Mouse (Mus musculus): ENCODE results near the gene Jpt1. TPM values are rescaled to one million over a fixed set of nuclear protein-coding genes. Genes with fewer than 3 reads are reported as not detected.

Jpt1 gene
- polyA plus RNA-seq, 1 experiment from 2014 or later, result 538 TPM

DNA sequence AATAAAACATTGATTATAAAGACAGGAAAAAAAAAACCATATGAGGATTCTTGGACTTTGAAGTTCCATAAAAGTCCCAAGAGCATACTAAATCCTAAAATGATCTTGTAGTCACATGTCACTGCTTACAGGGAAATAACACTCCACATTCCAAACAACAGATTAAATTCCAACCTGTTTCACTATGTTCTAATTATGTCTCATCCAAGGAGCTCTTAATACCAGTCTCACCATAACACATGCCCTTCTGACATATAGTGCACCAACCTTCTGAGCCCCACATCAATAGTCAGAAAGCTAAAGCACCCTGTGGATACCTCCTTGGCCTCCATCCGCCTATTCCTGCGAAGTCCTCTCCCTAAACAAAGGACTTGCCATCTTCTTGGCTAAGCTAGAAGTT is 6.0 kb upstream of the Jpt1 start:
- peak overlapping the region; percentile 72 to 82 for H3K27ac ChIP-seq (replicated peaks in 1 of 2; ENCODE audit: control insufficient read depth in 1 of 2, insufficient read depth in 1 of 2, low read depth in 2 of 2, low read length in 2 of 2)
- no peaks in the 10 kb centered on the region for H3K27me3 ChIP-seq (ENCODE audit: control insufficient read depth, insufficient read depth, low read length)
- peak overlapping the region; percentile 44; the same call in 1 of the 2 replicates for H3K9ac ChIP-seq (ENCODE audit: low read length)
- peaks cover 28% of the 10 kb centered on the region for H3K36me3 ChIP-seq (ENCODE audit: control insufficient read depth, insufficient read depth, low read length)
- H3K4me1 ChIP-seq (ENCODE audit: control insufficient read depth in 2 of 2, insufficient read depth in 2 of 2, low read length in 2 of 2), result peaks cover 10 to 17% of the 10 kb centered on the region in 2 experiments
- no peak; the same call in 1 of the 2 replicates for ATAC-seq (ENCODE audit: insufficient number of reproducible peaks, insufficient read depth, low FRiP score, low read depth)
- H3K9me3 ChIP-seq (ENCODE audit: control insufficient read depth, low read length), result no peaks in the 10 kb centered on the region
- peak overlapping the region; percentile 38 for H3K4me2 ChIP-seq (ENCODE audit: low read length)
- WGBS, result 40% methylated on average over 2 of the region's 2 CpGs
- H3K4me3 ChIP-seq (ENCODE audit: control insufficient read depth in 1 of 2, insufficient read depth in 1 of 2, low read depth in 1 of 2, low read length in 2 of 2), result no peak overlapping the region

DNA sequence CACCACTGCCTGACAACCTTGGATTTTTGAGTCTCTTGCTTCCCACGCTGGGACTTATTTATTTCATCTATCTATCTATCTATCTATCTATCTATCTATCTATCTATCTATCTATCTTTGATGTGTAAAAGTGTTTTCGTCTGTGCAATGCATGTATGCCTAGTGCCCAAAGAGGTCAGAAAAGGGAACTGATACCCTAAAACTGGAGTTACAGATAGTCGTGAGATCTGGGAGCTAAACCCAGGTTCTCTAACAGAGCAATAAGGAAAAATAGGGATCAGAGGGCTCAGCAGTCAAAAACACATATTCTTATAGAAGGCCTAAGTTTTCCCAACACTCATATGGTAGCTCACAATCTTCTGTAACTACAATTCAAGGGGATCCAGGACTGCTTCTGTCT is 5.4 kb upstream of the Jpt1 start:
- Histone ChIP-seq H3K36me3 (ENCODE audit: control insufficient read depth, insufficient read depth, low read length) (peaks cover 22% of the 10 kb centered on the region), H3K4me2 (ENCODE audit: low read length) (no peak overlapping the region), H3K27ac (replicated peaks in 1 of 2; ENCODE audit: control insufficient read depth in 1 of 2, insufficient read depth in 1 of 2, low read depth in 2 of 2, low read length in 2 of 2) (peak overlapping the region; percentile 27 to 67; a peak in 2 of 4 replicates), H3K9me3 (ENCODE audit: control insufficient read depth, low read length) (no peaks in the 10 kb centered on the region), H3K9ac (ENCODE audit: low read length) (no peak overlapping the region), H3K27me3 (ENCODE audit: control insufficient read depth, insufficient read depth, low read length) (no peaks in the 10 kb centered on the region), H3K4me3 (ENCODE audit: control insufficient read depth in 1 of 2, insufficient read depth in 1 of 2, low read depth in 1 of 2, low read length in 2 of 2) (no peak overlapping the region), H3K4me1 (ENCODE audit: control insufficient read depth in 2 of 2, insufficient read depth in 2 of 2, low read length in 2 of 2) (peaks cover 10 to 20% of the 10 kb centered on the region in 2 experiments)
- ATAC-seq (ENCODE audit: insufficient number of reproducible peaks, insufficient read depth, low FRiP score, low read depth), result no peak
- WGBS, result 71% methylated on average over 3 of the region's 3 CpGs

DNA sequence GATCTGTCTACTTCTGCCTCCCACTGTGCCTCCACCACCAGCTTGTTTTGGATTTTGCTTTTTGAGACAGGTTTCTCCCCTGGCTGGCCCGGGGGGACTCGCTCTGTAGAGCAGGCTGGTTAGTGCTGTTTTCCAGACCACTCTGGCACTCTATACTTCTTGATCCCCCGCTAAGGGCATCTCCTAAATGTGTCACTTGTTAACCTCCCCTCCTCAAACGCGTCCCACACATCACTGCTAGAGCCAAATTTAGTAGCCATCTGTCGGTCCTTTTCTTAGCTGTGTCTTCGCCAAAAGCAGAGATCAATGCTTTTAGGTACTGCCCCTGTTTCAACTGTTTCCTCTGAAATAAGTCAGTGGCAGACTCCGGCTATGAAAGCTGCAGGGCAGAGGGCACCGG is 4.5 kb upstream of the Jpt1 start:
- no peak overlapping the region for H3K9ac ChIP-seq (ENCODE audit: low read length)
- H3K9me3 ChIP-seq (ENCODE audit: control insufficient read depth, low read length), result no peaks in the 10 kb centered on the region
- H3K27ac ChIP-seq (replicated peaks in 1 of 2; ENCODE audit: control insufficient read depth in 1 of 2, insufficient read depth in 1 of 2, low read depth in 2 of 2, low read length in 2 of 2), result peak overlapping the region in 1 of 2 experiments; percentile 50; a peak in 2 of 4 replicates
- H3K4me3 ChIP-seq (ENCODE audit: control insufficient read depth in 1 of 2, insufficient read depth in 1 of 2, low read depth in 1 of 2, low read length in 2 of 2), result no peak overlapping the region
- peaks cover 10 to 20% of the 10 kb centered on the region in 2 experiments for H3K4me1 ChIP-seq (ENCODE audit: control insufficient read depth in 2 of 2, insufficient read depth in 2 of 2, low read length in 2 of 2)
- H3K4me2 ChIP-seq (ENCODE audit: low read length), result no peak overlapping the region
- WGBS, result 36% methylated on average over 9 of the region's 9 CpGs
- no peaks in the 10 kb centered on the region for H3K27me3 ChIP-seq (ENCODE audit: control insufficient read depth, insufficient read depth, low read length)
- H3K36me3 ChIP-seq (ENCODE audit: control insufficient read depth, insufficient read depth, low read length), result peaks cover 13% of the 10 kb centered on the region
- no peak for ATAC-seq (ENCODE audit: insufficient number of reproducible peaks, insufficient read depth, low FRiP score, low read depth)

GRCm38 (mm10) chr11:115516942-115517341 is 2.8 kb upstream of the Jpt1 start:
- Histone ChIP-seq H3K27ac (replicated peaks in 1 of 2; ENCODE audit: control insufficient read depth in 1 of 2, insufficient read depth in 1 of 2, low read depth in 2 of 2, low read length in 2 of 2) (no peak overlapping the region), H3K27me3 (ENCODE audit: control insufficient read depth, insufficient read depth, low read length) (no peaks in the 10 kb centered on the region), H3K9me3 (ENCODE audit: control insufficient read depth, low read length) (no peaks in the 10 kb centered on the region), H3K4me2 (ENCODE audit: low read length) (no peak overlapping the region), H3K4me1 (ENCODE audit: control insufficient read depth in 2 of 2, insufficient read depth in 2 of 2, low read length in 2 of 2) (peaks cover 17 to 28% of the 10 kb centered on the region in 2 experiments), H3K9ac (ENCODE audit: low read length) (no peak overlapping the region), H3K4me3 (ENCODE audit: control insufficient read depth in 1 of 2, insufficient read depth in 1 of 2, low read depth in 1 of 2, low read length in 2 of 2) (no peak overlapping the region), H3K36me3 (ENCODE audit: control insufficient read depth, insufficient read depth, low read length) (peaks cover 2% of the 10 kb centered on the region; the same call in 1 of the 2 replicates)
- ATAC-seq (ENCODE audit: insufficient number of reproducible peaks, insufficient read depth, low FRiP score, low read depth), result no peak
- 75% methylated on average over 5 of the region's 5 CpGs for WGBS

GRCm38 (mm10) chr11:115515021-115515420 is 834 bp upstream of the Jpt1 start:
- Histone ChIP-seq H3K4me2 (ENCODE audit: low read length) (peak overlapping the region; percentile 53), H3K9me3 (ENCODE audit: control insufficient read depth, low read length) (no peaks in the 10 kb centered on the region), H3K4me1 (ENCODE audit: control insufficient read depth in 2 of 2, insufficient read depth in 2 of 2, low read length in 2 of 2) (peaks cover 22 to 39% of the 10 kb centered on the region in 2 experiments), H3K4me3 (ENCODE audit: control insufficient read depth in 1 of 2, insufficient read depth in 1 of 2, low read depth in 1 of 2, low read length in 2 of 2) (no peak overlapping the region), H3K27me3 (ENCODE audit: control insufficient read depth, insufficient read depth, low read length) (no peaks in the 10 kb centered on the region), H3K9ac (ENCODE audit: low read length) (no peak overlapping the region), H3K27ac (replicated peaks in 1 of 2; ENCODE audit: control insufficient read depth in 1 of 2, insufficient read depth in 1 of 2, low read depth in 2 of 2, low read length in 2 of 2) (no peak overlapping the region), H3K36me3 (ENCODE audit: control insufficient read depth, insufficient read depth, low read length) (no peaks in the 10 kb centered on the region)
- WGBS, result 68% methylated on average over 6 of the region's 6 CpGs
- no peak for ATAC-seq (ENCODE audit: insufficient number of reproducible peaks, insufficient read depth, low FRiP score, low read depth)

GRCm38 (mm10) chr11:115513271-115514237 is 633 bp downstream of the Jpt1 start:
- under 1% methylated on average over 57 of the region's 57 CpGs for WGBS
- H3K4me1 ChIP-seq (ENCODE audit: control insufficient read depth in 2 of 2, insufficient read depth in 2 of 2, low read length in 2 of 2), result peaks cover 23 to 40% of the 10 kb centered on the region in 2 experiments
- no peaks in the 10 kb centered on the region for H3K27me3 ChIP-seq (ENCODE audit: control insufficient read depth, insufficient read depth, low read length)
- peak overlapping the region; percentile 98 for H3K9ac ChIP-seq (ENCODE audit: low read length)
- peaks cover 3% of the 10 kb centered on the region; the same call in 1 of the 2 replicates for H3K36me3 ChIP-seq (ENCODE audit: control insufficient read depth, insufficient read depth, low read length)
- peak overlapping the region; percentile 79 for H3K4me2 ChIP-seq (ENCODE audit: low read length)
- H3K27ac ChIP-seq (replicated peaks in 1 of 2; ENCODE audit: control insufficient read depth in 1 of 2, insufficient read depth in 1 of 2, low read depth in 2 of 2, low read length in 2 of 2), result peak overlapping the region; percentile 82 to 91
- peak overlapping the region; percentile 82 to 97 for H3K4me3 ChIP-seq (ENCODE audit: control insufficient read depth in 1 of 2, insufficient read depth in 1 of 2, low read depth in 1 of 2, low read length in 2 of 2)
- H3K9me3 ChIP-seq (ENCODE audit: control insufficient read depth, low read length), result no peaks in the 10 kb centered on the region
- peak; percentile 53 for ATAC-seq (ENCODE audit: insufficient number of reproducible peaks, insufficient read depth, low FRiP score, low read depth)

DNA sequence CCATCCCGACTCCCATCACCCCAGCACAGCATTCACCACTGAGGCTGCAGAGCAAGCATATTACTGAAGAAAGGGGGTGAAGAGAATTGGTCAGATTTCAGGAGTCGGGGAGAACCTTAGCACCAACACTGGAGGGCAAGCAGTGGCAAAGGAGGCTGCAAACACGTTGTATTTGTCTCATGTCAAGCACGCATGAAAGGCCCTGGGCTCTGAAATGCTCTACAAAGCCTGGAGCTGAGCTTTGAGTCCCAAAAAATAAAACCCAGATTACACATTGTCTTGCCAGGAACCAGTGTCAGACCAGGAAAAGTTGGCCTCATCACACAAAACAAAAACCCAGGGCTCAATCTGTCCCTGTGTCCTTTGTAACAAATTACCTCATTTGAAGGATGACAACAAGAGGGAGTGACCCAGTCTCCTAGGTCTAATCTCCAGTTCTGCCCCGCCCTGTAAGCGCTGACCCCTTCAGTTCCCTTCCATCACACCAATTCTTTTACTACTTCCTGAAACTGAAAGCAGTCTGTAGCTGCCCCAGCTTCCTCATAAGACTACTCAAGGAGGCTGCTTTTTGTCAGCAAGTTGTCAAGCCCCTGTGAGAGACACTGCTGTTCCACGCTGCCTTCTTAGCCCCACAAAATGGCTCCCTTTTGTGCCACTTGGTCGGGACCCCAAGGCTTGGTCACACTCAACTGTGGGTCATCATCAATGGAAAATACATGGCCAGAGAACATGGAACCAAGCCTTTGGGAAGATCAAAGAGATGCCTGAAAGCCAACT is 1.6 kb downstream of the Jpt1 start:
- 36% methylated on average over 8 of the region's 8 CpGs for WGBS
- Histone ChIP-seq H3K9ac (ENCODE audit: low read length) (peak overlapping the region; percentile 98), H3K27me3 (ENCODE audit: control insufficient read depth, insufficient read depth, low read length) (no peaks in the 10 kb centered on the region), H3K4me1 (ENCODE audit: control insufficient read depth in 2 of 2, insufficient read depth in 2 of 2, low read length in 2 of 2) (peaks cover 22 to 46% of the 10 kb centered on the region in 2 experiments), H3K27ac (replicated peaks in 1 of 2; ENCODE audit: control insufficient read depth in 1 of 2, insufficient read depth in 1 of 2, low read depth in 2 of 2, low read length in 2 of 2) (peak overlapping the region; percentile 82 to 91), H3K4me3 (ENCODE audit: control insufficient read depth in 1 of 2, insufficient read depth in 1 of 2, low read depth in 1 of 2, low read length in 2 of 2) (peak overlapping the region; percentile 82 to 97), H3K9me3 (ENCODE audit: control insufficient read depth, low read length) (no peaks in the 10 kb centered on the region), H3K4me2 (ENCODE audit: low read length) (peak overlapping the region; percentile 79), H3K36me3 (ENCODE audit: control insufficient read depth, insufficient read depth, low read length) (peaks cover 3% of the 10 kb centered on the region; the same call in 1 of the 2 replicates)
- ATAC-seq (ENCODE audit: insufficient number of reproducible peaks, insufficient read depth, low FRiP score, low read depth), result no peak
